Comparison of ENCODE assay signal across 17 mouse cellular contexts in genomic region chr13:36493762-36494161, GRCm38 (mm10).
DNase-seq lines count a peak whose midpoint lies in the region; TF ChIP-seq lines count a peak whose summit lies in the region.
"Had no signal": no experiment of that assay in that cellular context is flagged by ENCODE, and none has a peak within 500 bp of the region (broad histone marks: within the 10 kb centered on the region; RNA-seq: fewer than 3 reads in every experiment).

No protein-coding gene starts in this region.

- no peak overlapping the region for H3K4me3 ChIP-seq in gastrocnemius, adult 2 months
- H3K4me3 ChIP-seq: embryonic facial prominence, embryonic 10.5 days; forebrain, embryonic 13.5 days; liver, embryonic 15.5 days; midbrain, embryonic 12.5 days had no signal

- intact Hi-C loops in gastrocnemius, adult 2 months (cut with DNase I): no loop called here

- H3K27ac ChIP-seq in gastrocnemius, adult 2 months: peak overlapping the region; percentile 6
- H3K27ac ChIP-seq: embryonic facial prominence, embryonic 10.5 days; forebrain, embryonic 13.5 days; liver, embryonic 15.5 days; midbrain, embryonic 12.5 days had no signal

- DNase-seq in gastrocnemius, adult 2 months: no peak
- no peak for DNase-seq in gastrocnemius, postnatal 25 days
- peak; percentile 21 to 22 for DNase-seq in layer of hippocampus, postnatal 36 days
- DNase-seq in layer of hippocampus, postnatal 10 days (ENCODE audit: low spot score in 2 of 2): no peak
- DNase-seq in right cerebral cortex, adult 18-20 months: peak; percentile 33
- no peak for DNase-seq in right cerebral cortex, postnatal 14 days
- DNase-seq in right cerebral cortex, postnatal 25 days: peak; percentile 33
- no peak for DNase-seq in testis, postnatal 10 days (ENCODE audit: low spot score)
- DNase-seq: adrenal gland, postnatal 36 days; B cell, adult 2 months; cerebellum, postnatal 36 days; kidney, adult 8-10 months; thymus, postnatal 25 days had no signal

- TF ChIP-seq CTCF in gastrocnemius, adult 2 months (IDR thresholded peaks at IDR 0.05): no peak

Comparison
In these comparisons a context has a peak if more than half of its experiments do, and no peak if none do; other contexts are left out.
1. DNase-seq: peak in layer of hippocampus, postnatal 36 days (2 of 2), right cerebral cortex, adult 18-20 months (single experiment) and right cerebral cortex, postnatal 25 days (single experiment); none in gastrocnemius, adult 2 months (single experiment), gastrocnemius, postnatal 25 days (single experiment), layer of hippocampus, postnatal 10 days (0 of 2), right cerebral cortex, postnatal 14 days (single experiment) and testis, postnatal 10 days (single experiment).